Mouse (Mus musculus): ENCODE results near the gene Rab23.

- TF ChIP-seq CTCF (IDR thresholded peaks at IDR 0.05; ENCODE audit: low read depth) (no peak), EP300 (IDR thresholded peaks at IDR 0.05; ENCODE audit: low read depth) (no peak)
These were observed 51.9 kb downstream of the Rab23 start for GRCm38 (mm10) chr1:33771621-33772020.
